In the genomic region with DNA sequence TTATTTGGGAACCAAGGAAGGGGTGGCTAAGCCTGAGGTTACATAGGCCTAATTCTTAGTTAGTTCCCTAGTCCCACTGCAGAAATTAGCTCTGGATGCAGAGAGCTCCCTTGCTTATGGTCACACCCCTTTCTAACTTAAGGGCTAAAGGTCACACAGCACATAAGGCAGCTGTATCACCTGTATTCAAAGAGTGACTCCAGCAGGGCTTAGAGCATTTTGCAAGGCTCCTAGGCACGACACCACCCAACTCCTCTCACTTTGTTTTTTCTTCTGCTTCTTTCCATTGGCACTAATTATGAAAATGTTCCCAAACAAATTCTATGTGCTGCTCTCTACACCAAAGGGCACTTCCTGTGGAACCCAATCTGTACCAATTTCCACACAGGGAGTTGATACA, we compare ENCODE assay signal across 27 mouse cellular contexts.
"Had no signal": no experiment of that assay in that cellular context is flagged by ENCODE, and none has a peak within 500 bp of the region (broad histone marks: within the 10 kb centered on the region; RNA-seq: fewer than 3 reads in every experiment).

No protein-coding gene starts in this region.

- H3K4me2 ChIP-seq: heart, embryonic 12.5 days; hindbrain, embryonic 12.5 days; hindbrain, embryonic 14.5 days; kidney, embryonic 15.5 days; limb, embryonic 12.5 days; liver, embryonic 11.5 days; liver, embryonic 13.5 days had no signal

- H3K9me3 ChIP-seq: heart, embryonic 10.5 days; heart, embryonic 12.5 days; hindbrain, embryonic 10.5 days; hindbrain, embryonic 12.5 days; kidney, embryonic 15.5 days; limb, embryonic 10.5 days; limb, embryonic 12.5 days; liver, embryonic 13.5 days had no signal

- H3K4me3 ChIP-seq: gastrocnemius, adult 2 months; heart, adult 2 months; heart, embryonic 10.5 days; heart, embryonic 12.5 days; hindbrain, embryonic 10.5 days; hindbrain, embryonic 12.5 days; kidney, embryonic 15.5 days; layer of hippocampus, adult 2 months; left cerebral cortex, adult 2 months; limb, embryonic 10.5 days; limb, embryonic 12.5 days; liver, embryonic 13.5 days had no signal

- H3K9ac ChIP-seq: heart, embryonic 12.5 days; hindbrain, embryonic 12.5 days; hindbrain, embryonic 14.5 days; kidney, embryonic 15.5 days; limb, embryonic 12.5 days; liver, embryonic 13.5 days had no signal

- H3K27ac ChIP-seq: gastrocnemius, adult 2 months; heart, adult 2 months; heart, embryonic 10.5 days; hindbrain, embryonic 10.5 days; hindbrain, embryonic 12.5 days; hindbrain, embryonic 14.5 days; kidney, embryonic 15.5 days; kidney, postnatal 0 days; layer of hippocampus, adult 2 months; left cerebral cortex, adult 2 months; limb, embryonic 10.5 days; limb, embryonic 12.5 days; liver, embryonic 13.5 days had no signal

- H3K27me3 ChIP-seq: heart, embryonic 12.5 days; hindbrain, embryonic 12.5 days; kidney, embryonic 15.5 days; liver, embryonic 13.5 days had no signal

- ATAC-seq: hindbrain, embryonic 16.5 days; inflammation-experienced regulatory T-cells, adult 6 months had no signal

- DNase-seq: gastrocnemius, adult 2 months; gastrocnemius, postnatal 10 days; gastrocnemius, postnatal 25 days; heart, adult 2 months; heart, postnatal 10 days; heart, postnatal 4 days; kidney, adult 11 months; kidney, adult 2 months; kidney, adult 9 months; kidney, postnatal 14 days; kidney, postnatal 36 days; liver; liver, embryonic 13.5 days had no signal

- H3K36me3 ChIP-seq: heart, embryonic 10.5 days; heart, embryonic 12.5 days; hindbrain, embryonic 10.5 days; hindbrain, embryonic 12.5 days; kidney, embryonic 15.5 days; limb, embryonic 10.5 days; limb, embryonic 12.5 days; liver, embryonic 13.5 days had no signal

- H3K4me1 ChIP-seq: heart, embryonic 10.5 days; heart, embryonic 12.5 days; hindbrain, embryonic 10.5 days; hindbrain, embryonic 12.5 days; liver, embryonic 13.5 days had no signal
